In the genomic region with DNA sequence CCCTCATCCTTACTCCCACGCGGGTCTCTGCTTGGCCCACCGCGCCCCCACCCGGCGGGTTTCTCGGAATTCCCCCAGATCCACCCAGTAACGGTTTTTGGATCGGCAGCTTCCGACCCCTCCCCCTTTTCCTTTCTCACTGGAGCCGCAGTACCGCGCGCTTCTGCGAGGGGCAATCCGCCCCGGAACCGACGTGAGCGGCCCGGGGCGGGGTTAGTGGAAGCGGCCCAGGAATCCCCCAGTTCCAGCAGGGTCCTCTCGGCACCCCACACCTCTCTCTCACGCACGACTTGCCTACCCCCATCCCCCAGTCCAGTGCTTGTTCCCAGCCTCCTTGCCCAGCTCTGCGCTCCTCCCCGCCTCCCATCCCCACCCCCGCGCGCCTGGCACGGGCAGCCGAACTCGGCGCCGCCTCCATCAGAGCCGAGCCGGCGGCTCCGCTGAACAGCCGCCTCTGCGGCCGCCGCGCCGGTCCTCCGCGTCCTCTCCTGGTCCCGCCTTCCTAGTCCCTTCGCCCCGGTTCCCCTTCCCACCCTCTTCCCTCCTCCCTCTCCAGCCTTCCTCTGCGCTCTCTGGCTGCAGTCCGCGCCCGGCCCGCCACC, we compare ENCODE assay signal across 8 mouse cellular contexts. TPM values are rescaled to one million over a fixed set of nuclear protein-coding genes. Genes with fewer than 3 reads are reported as not detected.
DNase-seq lines count a peak whose midpoint lies in the region; ATAC-seq and TF ChIP-seq lines count a peak whose summit lies in the region.

A gene (plus strand): TSS at position 420 of the 602 bp plus-strand sequence.

- no peak for TF ChIP-seq CTCF in heart, adult 2 months (IDR thresholded peaks at IDR 0.05)

- TF ChIP-seq POLR2A in heart, adult 2 months (IDR thresholded peaks at IDR 0.05; ENCODE audit: insufficient read depth, low read depth, low read length): no peak

- H3K9me3 ChIP-seq in embryonic facial prominence, embryonic 14.5 days (ENCODE audit: control insufficient read depth, low read length): no peaks in the 10 kb centered on the region
- no peaks in the 10 kb centered on the region for H3K9me3 ChIP-seq in hindbrain, embryonic 11.5 days (ENCODE audit: control insufficient read depth, low read length)
- H3K9me3 ChIP-seq in neural tube, embryonic 11.5 days (ENCODE audit: control insufficient read depth, low read length): no peaks in the 10 kb centered on the region

- peak within 1 kb of the TSS; percentile 38; the same call in 1 of the 2 replicates for H3K9ac ChIP-seq in heart, adult 2 months (ENCODE audit: low read depth, low read length)
- H3K9ac ChIP-seq in embryonic facial prominence, embryonic 14.5 days (ENCODE audit: low read depth, low read length): peak within 1 kb of the TSS; percentile 46; the same call in 1 of the 2 replicates
- peak within 1 kb of the TSS; percentile 65 for H3K9ac ChIP-seq in hindbrain, embryonic 11.5 days (ENCODE audit: low read depth, low read length)
- H3K9ac ChIP-seq in neural tube, embryonic 11.5 days (ENCODE audit: low read length): peak within 1 kb of the TSS; percentile 52

- no peaks in the 10 kb centered on the region; the same call in 1 of the 2 replicates for H3K27me3 ChIP-seq in heart, adult 2 months (ENCODE audit: control insufficient read depth, insufficient read depth, low read length)
- peaks cover 23% of the 10 kb centered on the region for H3K27me3 ChIP-seq in embryonic facial prominence, embryonic 14.5 days (replicated peaks; ENCODE audit: control insufficient read depth, insufficient read depth, low read length)
- H3K27me3 ChIP-seq in hindbrain, embryonic 11.5 days (ENCODE audit: control insufficient read depth, insufficient read depth, low read length): no peaks in the 10 kb centered on the region
- peaks cover 3% of the 10 kb centered on the region; the same call in 1 of the 2 replicates for H3K27me3 ChIP-seq in neural tube, embryonic 11.5 days (ENCODE audit: control insufficient read depth, insufficient read depth, low read length)

- DNase-seq in heart, adult 2 months: peak; percentile 17 to 35
- DNase-seq in heart, adult 9 months (ENCODE audit: low spot score in 2 of 2): no peak
- DNase-seq in adrenal gland, postnatal 36 days: peak; percentile 34 to 48
- DNase-seq in embryonic facial prominence, embryonic 14.5 days (ENCODE audit: low spot score): peak; percentile 68
- DNase-seq in hindbrain, embryonic 11.5 days (ENCODE audit: low spot score): peak; percentile 78
- peak; percentile 83 to 84 for DNase-seq in left cerebral cortex, postnatal 14 days (ENCODE audit: low spot score in 2 of 2)
- peak; percentile 78 for DNase-seq in neural tube, embryonic 11.5 days (ENCODE audit: low spot score)

- H3K4me2 ChIP-seq in embryonic facial prominence, embryonic 14.5 days (ENCODE audit: low read depth, low read length): peak within 1 kb of the TSS; percentile 95
- peak within 1 kb of the TSS; percentile 97 for H3K4me2 ChIP-seq in hindbrain, embryonic 11.5 days (replicated peaks; ENCODE audit: low read depth, low read length)
- peak within 1 kb of the TSS; percentile 90 for H3K4me2 ChIP-seq in neural tube, embryonic 11.5 days (ENCODE audit: low read depth)

- intact Hi-C loops in heart, adult 2 months (cut with DNase I): no loop called here
- intact Hi-C loops in left cerebral cortex, postnatal 14 days (cut with DNase I): loop anchor here (5.0 kb wide), 1 partner anchor 311 kb away; no protein-coding TSS in a partner anchor

- ATAC-seq in embryonic facial prominence, embryonic 14.5 days (ENCODE audit: low read depth): peak; percentile 89
- peak; percentile 93 for ATAC-seq in hindbrain, embryonic 11.5 days (ENCODE audit: low FRiP score)
- peak; percentile 88 for ATAC-seq in neural tube, embryonic 11.5 days (ENCODE audit: insufficient read depth, low FRiP score, low TSS enrichment)
- no peak for ATAC-seq in monocyte, adult 5-6 weeks (replicated peaks; ENCODE audit: insufficient number of reproducible peaks, low FRiP score, low TSS enrichment, poor library complexity, severe bottlenecking)

- H3K79me2 ChIP-seq in heart, adult 2 months (replicated peaks; ENCODE audit: control insufficient read depth, insufficient read depth, low read length): no peaks in the 10 kb centered on the region

- H3K4me1 ChIP-seq in heart, adult 2 months (ENCODE audit: control insufficient read depth, insufficient read depth, low read length): no peaks in the 10 kb centered on the region; the same call in 1 of the 2 replicates
- H3K4me1 ChIP-seq in embryonic facial prominence, embryonic 14.5 days (ENCODE audit: control insufficient read depth, insufficient read depth, low read length): no peaks in the 10 kb centered on the region
- no peaks in the 10 kb centered on the region for H3K4me1 ChIP-seq in hindbrain, embryonic 11.5 days (replicated peaks; ENCODE audit: control insufficient read depth, insufficient read depth, low read length)
- no peaks in the 10 kb centered on the region for H3K4me1 ChIP-seq in neural tube, embryonic 11.5 days (ENCODE audit: control insufficient read depth, insufficient read depth, low read length)

- TF ChIP-seq EP300 in heart, adult 2 months (IDR thresholded peaks at IDR 0.05; ENCODE audit: insufficient read depth, low read depth, low read length): no peak

- H3K27ac ChIP-seq in heart, adult 2 months: no peak within 1 kb of the TSS
- H3K27ac ChIP-seq in embryonic facial prominence, embryonic 14.5 days (replicated peaks; ENCODE audit: low read depth, low read length): no peak within 1 kb of the TSS; the same call in 1 of the 2 replicates
- peak within 1 kb of the TSS; percentile 78 for H3K27ac ChIP-seq in hindbrain, embryonic 11.5 days (ENCODE audit: low read depth, low read length)
- peak within 1 kb of the TSS; percentile 73 for H3K27ac ChIP-seq in neural tube, embryonic 11.5 days (ENCODE audit: low read depth, low read length)

- 1% methylated on average over 49 of the region's 56 CpGs for WGBS in heart, adult 2 months
- WGBS in embryonic facial prominence, embryonic 14.5 days: 2% methylated on average over 29 of the region's 56 CpGs
- 0% methylated on average over 36 of the region's 56 CpGs for whole genome bisulfite sequencing in hindbrain, embryonic 11.5 days
- 1% methylated on average over 51 of the region's 56 CpGs for WGBS in neural tube, embryonic 11.5 days

- H3K4me3 ChIP-seq in heart, adult 2 months: peak within 1 kb of the TSS; percentile 23; the same call in 1 of the 2 replicates
- H3K4me3 ChIP-seq in embryonic facial prominence, embryonic 14.5 days (ENCODE audit: low read depth, low read length): peak within 1 kb of the TSS; percentile 54
- H3K4me3 ChIP-seq in hindbrain, embryonic 11.5 days (ENCODE audit: low read depth, low read length): peak within 1 kb of the TSS; percentile 62
- peak within 1 kb of the TSS; percentile 55 for H3K4me3 ChIP-seq in neural tube, embryonic 11.5 days (ENCODE audit: low read depth, low read length)

- 0 out of 2 replicates have a peak, but pooled peaks cover 2% of the 10 kb centered on the region for H3K36me3 ChIP-seq in heart, adult 2 months (ENCODE audit: control insufficient read depth, insufficient read depth, low read length)
- H3K36me3 ChIP-seq in embryonic facial prominence, embryonic 14.5 days (ENCODE audit: control insufficient read depth, insufficient read depth, low read length): no peaks in the 10 kb centered on the region
- no peaks in the 10 kb centered on the region for H3K36me3 ChIP-seq in hindbrain, embryonic 11.5 days (ENCODE audit: control insufficient read depth, insufficient read depth, low read length)
- no peaks in the 10 kb centered on the region for H3K36me3 ChIP-seq in neural tube, embryonic 11.5 days (ENCODE audit: control insufficient read depth, insufficient read depth, low read length)

RNA-seq across cellular contexts. Expression of the gene that starts here (rescaled TPM):
- total RNA-seq in heart, adult 2 months (2021): under 1 TPM; 0.18 to 0.25 TPM
- polyA plus RNA-seq in heart, adult 2 months (2012; rRNA removed): 0.47 and 0.74 TPM in 2 replicates
- total RNA-seq in adrenal gland, postnatal 36 days (2021): 1 to 10 TPM in 1 of 2 experiments, under 1 TPM in 1; 0.30 to 1.7 TPM
- 1.4 and 2.0 TPM in 2 replicates for polyA plus RNA-seq in embryonic facial prominence, embryonic 14.5 days (2014; fragmentation: Nextera tagmentation; extraction: Ambion mirVana)
- 3.3 and 3.6 TPM in 2 replicates for polyA plus RNA-seq in hindbrain, embryonic 11.5 days (2014; fragmentation: Nextera tagmentation; extraction: Ambion mirVana)
- 10 to 100 TPM; 10.2 to 10.7 TPM for total RNA-seq in left cerebral cortex, postnatal 14 days (2021)
- polyA plus RNA-seq in neural tube, embryonic 11.5 days (2014; fragmentation: Nextera tagmentation; extraction: Ambion mirVana): 5.2 and 5.7 TPM in 2 replicates
- total RNA-seq in monocyte, adult 5-6 weeks (2017): not detected in 3 replicates

Comparison
In these comparisons a context has a peak if more than half of its experiments do, and no peak if none do; other contexts are left out.
1. Peak in DNase-seq, H3K4me3 ChIP-seq and H3K9ac ChIP-seq in heart, adult 2 months; RNA of the gene not detected or under 1 TPM.
2. DNase-seq: peak in adrenal gland, postnatal 36 days (2 of 2), embryonic facial prominence, embryonic 14.5 days (single experiment), hindbrain, embryonic 11.5 days (single experiment), left cerebral cortex, postnatal 14 days (2 of 2) and neural tube, embryonic 11.5 days (single experiment); none in heart, adult 9 months (0 of 2).
3. H3K27ac ChIP-seq: peak in hindbrain, embryonic 11.5 days (single experiment) and neural tube, embryonic 11.5 days (single experiment); none in heart, adult 2 months (single experiment) and embryonic facial prominence, embryonic 14.5 days (single experiment).
4. Peak in every context shown above with its lines, with median percentiles within 50 percentile points of each other: H3K4me3 ChIP-seq, H3K9ac ChIP-seq and H3K4me2 ChIP-seq.